Mouse (Mus musculus) inflammation-experienced regulatory T-cells, adult 6 months (primary cell): ENCODE measurements around the gene Svopl. TPM values are rescaled to one million over a fixed set of nuclear protein-coding genes. Genes with fewer than 3 reads are reported as not detected.

Source experiments
- ATAC-seq: one replicate; pipeline ENCODE4 v1.8.0; 2017
- polyA plus RNA-seq, 3 experiments: library from polyadenylated mRNA; unstranded; fragments of 100-300 nt; shearing (Covaris generic); gene quantifications; one replicate each; pipeline ENCODE4 v1.2.1; 2017

Gene Svopl
- polyA plus RNA-seq, 3 experiments from 2014 or later, result 0.19 TPM; not detected in 2

- ATAC-seq, result no peak
These were observed 18.6 kb downstream of the Svopl start for GRCm38 (mm10) chr6:38028205-38028604.

DNA sequence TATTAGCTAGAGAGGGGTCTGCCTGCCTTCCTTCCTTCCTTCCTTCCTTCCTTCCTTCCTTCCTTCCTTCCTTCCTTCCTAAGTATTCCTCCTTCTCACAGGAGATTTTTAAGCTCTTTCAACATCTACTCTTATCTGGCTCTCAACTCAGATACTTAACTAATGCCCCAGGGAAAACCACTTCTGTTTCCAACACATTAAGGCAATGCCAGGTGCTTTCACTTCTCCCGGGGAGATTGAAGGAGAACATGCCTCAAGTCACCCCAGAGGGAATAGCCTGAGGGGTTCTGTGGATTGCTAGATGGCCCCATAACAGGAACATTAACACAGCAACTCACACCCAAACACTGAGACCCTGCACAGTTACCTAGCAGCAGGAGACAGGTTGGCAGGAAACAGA lies 19.0 kb downstream of the Svopl start:
- ATAC-seq, result no peak

DNA sequence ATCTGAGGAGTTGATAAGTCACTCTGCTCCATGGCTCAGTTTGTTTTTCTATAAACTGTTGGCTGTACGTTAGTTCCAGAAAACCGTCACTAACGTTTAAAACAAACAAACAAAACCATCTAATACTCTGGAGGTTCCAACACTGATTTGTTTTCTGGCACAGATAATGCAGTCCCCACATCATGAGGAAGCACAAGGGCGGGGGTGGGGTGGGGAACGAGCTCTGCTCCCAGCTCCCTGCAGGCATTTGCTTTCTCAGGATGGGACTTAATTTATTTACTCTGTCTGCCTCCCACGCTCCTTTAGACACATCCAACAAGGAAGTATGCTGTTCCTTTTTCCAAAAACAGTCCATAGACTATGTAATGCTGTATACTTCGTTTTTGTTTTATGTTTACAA lies 23.5 kb downstream of the Svopl start:
- no peak for ATAC-seq

DNA sequence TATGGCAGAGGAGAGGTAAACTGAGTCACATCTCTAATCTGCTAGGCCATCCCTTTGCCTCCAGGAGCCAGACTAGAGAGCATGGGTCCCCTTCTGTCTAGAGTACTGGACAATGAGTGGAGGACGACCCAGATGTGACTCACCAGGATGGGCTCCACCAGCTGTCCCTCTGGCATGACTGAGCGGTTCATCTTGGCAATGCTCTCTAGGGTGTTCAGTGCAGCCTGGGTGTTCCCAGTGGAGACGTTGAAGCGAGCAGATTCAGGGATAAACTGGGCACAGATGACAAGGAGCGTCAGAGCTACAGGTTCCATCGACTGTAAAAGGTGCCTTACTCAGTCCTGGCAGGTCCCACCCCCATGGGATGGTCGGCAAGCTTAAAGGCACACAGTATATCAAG lies 25.4 kb downstream of the Svopl start:
- no peak for ATAC-seq

GRCm38 (mm10) chr6:38012829-38013228 lies 34.0 kb downstream of the Svopl start:
- no peak for ATAC-seq

DNA sequence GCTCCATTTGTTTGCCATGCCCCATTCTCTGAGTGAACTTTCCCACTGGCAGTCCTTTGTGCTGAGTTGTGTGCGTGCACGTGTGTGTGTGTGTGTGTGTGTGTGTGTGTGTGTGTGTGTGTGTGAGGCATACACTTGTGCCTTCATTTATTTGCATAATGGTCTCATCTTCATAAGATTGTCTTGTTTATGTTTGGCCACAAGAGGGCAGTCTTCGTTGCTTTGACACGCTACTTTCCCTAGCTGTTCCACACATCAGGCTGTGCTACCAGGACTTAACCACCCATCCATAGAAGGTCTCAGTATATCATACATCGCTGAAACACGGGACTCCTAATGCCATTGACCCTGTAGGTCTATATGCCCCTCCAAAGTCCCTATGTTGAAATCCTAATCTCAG lies 39.3 kb downstream of the Svopl start:
- ATAC-seq, result no peak

DNA sequence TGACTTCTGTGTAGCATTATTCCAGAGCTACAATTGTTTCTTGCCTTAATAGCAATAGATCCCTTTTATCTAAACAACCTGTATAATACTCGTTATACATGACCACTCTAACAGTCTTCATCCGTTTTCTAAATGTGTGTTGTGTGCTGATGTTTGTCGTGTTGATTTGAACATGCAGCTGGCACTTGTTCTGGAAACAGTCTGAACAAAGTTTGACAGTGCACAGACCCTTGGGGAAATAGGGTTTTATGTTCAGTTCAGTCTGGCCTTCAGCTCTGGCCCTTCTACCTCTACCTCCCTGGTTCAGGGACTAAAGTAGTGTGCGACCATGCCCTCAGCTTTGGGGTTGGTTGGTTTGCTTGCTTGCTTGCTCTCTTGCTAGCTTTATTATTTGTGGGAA lies 79.4 kb downstream of the Svopl start:
- no peak for ATAC-seq

DNA sequence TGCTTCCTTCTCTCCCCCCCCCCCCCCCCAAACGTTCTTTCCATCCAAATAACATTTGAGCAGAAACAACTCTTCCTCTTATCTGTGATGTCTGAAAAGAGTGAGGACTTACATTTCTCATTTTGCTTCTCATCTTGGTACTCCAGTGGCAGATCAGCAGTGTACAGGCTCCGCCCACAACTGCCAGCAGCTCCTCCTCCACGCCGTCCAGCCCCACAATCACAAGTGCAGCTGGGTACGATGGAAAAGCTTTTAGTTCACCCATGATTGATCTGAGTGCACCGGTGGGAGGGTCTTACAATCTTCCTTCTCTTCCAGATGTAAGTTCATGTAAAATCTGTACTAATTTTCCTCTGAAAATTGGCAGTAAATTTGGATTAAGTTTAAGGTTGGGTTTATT lies 95.5 kb downstream of the Svopl start:
- no peak for ATAC-seq

DNA sequence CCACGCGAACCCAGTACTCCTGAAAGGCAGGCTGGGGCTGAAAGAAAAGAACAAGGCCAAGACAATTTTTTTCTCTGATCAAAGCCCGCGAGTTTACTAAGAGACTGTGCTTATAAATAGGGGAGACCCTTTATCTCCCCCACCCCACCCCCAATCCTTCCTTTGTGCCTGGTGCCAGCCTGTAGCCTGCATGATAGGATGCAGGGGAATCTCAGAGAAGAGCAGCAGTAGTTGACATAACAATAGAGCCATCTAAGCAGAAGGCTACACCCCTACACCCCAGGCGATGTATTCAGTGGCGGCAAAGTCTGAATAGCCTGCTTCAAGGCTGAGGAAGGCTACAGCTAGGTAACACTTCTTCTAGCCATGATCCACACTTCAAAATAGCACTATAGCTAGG lies 110.3 kb downstream of the Svopl start:
- no peak for ATAC-seq

Other genes with a start within 250 kb of the Svopl start
- 10 to 100 TPM in 2 of 3 experiments, 1 to 10 TPM in 1; 8.5 to 18.2 (median 14.7) TPM for gene Trim24, start 176.2 kb downstream of the Svopl start, polyA plus RNA-seq
- not detected for gene Tmem213, start 62.3 kb upstream of the Svopl start, polyA plus RNA-seq
- gene Atp6v0a4, start 77.6 kb upstream of the Svopl start, polyA plus RNA-seq, result not detected
- gene D630045J12Rik, start 207.0 kb upstream of the Svopl start, polyA plus RNA-seq, result under 1 TPM in 1 of 3 experiments, not detected in 2; 0.08 TPM